Mouse (Mus musculus) erythroblast, embryonic 14.5 days (primary cell): ENCODE results near the gene Dlec1. TPM values are rescaled to one million over a fixed set of nuclear protein-coding genes. Genes with fewer than 3 reads are reported as not detected.

Experiments used
- H3K27me3 ChIP-seq: 2 replicates; pipeline ENCODE4 v1.6.1; 2012; ENCODE audit warnings: inconsistent platforms; ENCODE audit not compliant: control insufficient read depth
- H3K36me3 ChIP-seq: 2 replicates; pipeline ENCODE4 v1.6.1; 2012; ENCODE audit warnings: mild to moderate bottlenecking, inconsistent platforms; ENCODE audit not compliant: control insufficient read depth
- H3K4me1 ChIP-seq: 2 replicates; pipeline ENCODE4 v1.6.1; 2012; ENCODE audit warnings: inconsistent platforms; ENCODE audit not compliant: control insufficient read depth
- H3K4me3 ChIP-seq: replicated peaks from 2 replicates; pipeline ENCODE3; 2012; ENCODE audit warnings: moderate library complexity, mild to moderate bottlenecking, inconsistent platforms
- H3K9me3 ChIP-seq: 2 replicates; pipeline ENCODE4 v1.6.1; 2012; ENCODE audit warnings: low read length, inconsistent platforms, mixed read lengths; ENCODE audit not compliant: control insufficient read depth
- GATA1 ChIP-seq: IDR thresholded peaks from 2 replicates; pipeline ENCODE4 v1.6.1; 2012; ENCODE audit warnings: low read length, inconsistent platforms, mixed read lengths
- TAL1 ChIP-seq: IDR thresholded peaks from 3 replicates; pipeline ENCODE4 v1.6.1; 2012; ENCODE audit warnings: low read length, inconsistent platforms, mixed read lengths
- polyA plus RNA-seq: library from polyadenylated mRNA; stranded (reverse); fragments of >175 nt; gene quantifications from 2 replicates; pipeline ENCODE4 v1.2.3, GENCODE M21; 2012

Gene Dlec1
- polyA plus RNA-seq, 1 experiment, result not detected

DNA sequence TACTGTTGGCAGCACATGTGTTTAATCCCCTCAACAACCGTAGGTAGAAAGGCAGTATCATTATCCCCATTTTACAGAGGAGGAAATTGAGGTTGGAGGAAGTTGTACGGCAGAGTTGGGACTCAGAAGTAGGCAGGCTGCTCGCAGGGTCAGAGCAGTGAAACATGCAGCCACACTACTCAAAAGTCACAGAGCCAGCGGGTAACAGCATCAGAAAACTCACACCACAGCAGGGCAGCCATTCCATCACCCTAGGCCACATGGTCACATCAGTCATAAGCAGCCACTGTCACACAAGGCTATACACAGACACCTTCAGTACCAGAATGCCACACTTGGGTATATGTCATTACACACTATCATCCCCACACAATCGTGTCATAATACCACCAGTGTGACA, 15.0 kb upstream of the Dlec1 start:
- Histone ChIP-seq H3K27me3 (peaks cover 36% of the 10 kb centered on the region), H3K9me3 (no peaks in the 10 kb centered on the region), H3K4me3 (no peak overlapping the region)

DNA sequence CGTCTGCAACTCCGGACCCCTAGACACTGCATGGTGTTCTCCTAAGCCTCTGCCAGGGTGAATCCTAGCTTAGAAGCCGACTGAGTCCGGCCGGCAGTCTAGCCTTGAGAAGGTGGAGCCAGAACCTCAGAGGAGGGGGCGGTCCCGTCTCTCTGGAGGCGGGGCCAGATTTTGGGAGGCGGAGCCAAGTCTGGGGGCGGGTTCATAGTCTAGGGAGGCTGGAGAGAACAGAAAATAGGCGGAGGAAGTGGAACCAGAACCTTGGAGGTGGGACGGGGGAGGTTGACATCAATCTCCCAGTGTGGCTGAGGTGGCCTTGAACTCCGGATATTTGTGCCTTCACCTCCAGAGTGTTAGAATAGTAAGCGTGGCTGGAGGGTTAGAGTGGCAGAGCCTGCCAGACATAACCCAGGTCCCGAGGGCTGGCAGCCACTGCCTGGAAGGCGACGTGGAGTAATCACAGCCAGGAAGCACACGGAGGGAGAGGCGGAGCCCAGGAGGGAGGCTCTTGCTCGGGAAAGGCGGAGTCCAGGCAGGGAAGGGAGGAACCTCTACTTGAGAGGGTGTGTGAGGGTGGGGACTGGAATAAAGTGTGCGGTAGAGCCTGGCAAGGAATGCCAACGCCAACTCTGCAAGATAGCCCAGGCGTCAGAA, 14.0 kb upstream of the Dlec1 start:
- Histone ChIP-seq H3K36me3 (no peaks in the 10 kb centered on the region), H3K9me3 (no peaks in the 10 kb centered on the region), H3K4me1 (peaks cover 8% of the 10 kb centered on the region), H3K27me3 (peaks cover 46% of the 10 kb centered on the region), H3K4me3 (no peak overlapping the region)
- TF ChIP-seq GATA1, result no peak
- TF ChIP-seq TAL1, result no peak

More for the DNA sequence above, 15.0 kb upstream of the Dlec1 start:
- TF ChIP-seq TAL1, result no peak
- no peak for TF ChIP-seq GATA1
- no peaks in the 10 kb centered on the region for H3K36me3 ChIP-seq
- H3K4me1 ChIP-seq, result peaks cover 8% of the 10 kb centered on the region

DNA sequence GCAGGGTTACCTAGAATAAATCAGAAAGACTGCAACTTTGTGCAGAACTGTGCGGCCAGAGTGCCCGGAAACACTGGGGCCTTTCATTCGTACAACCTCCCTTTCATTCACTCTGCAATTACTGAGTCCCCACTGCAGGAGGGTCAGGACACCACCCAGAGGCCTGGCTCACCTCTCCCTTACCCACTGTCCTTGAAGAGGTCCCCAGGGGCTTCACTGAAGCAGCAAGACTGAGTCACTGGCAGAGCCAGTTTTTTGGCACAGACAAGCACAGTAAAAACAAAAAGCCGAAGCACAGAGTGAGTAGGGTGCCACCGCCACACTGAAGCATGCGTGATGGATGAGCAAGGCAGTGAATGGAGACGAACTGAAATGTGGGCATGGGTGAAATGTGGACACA, 12.8 kb upstream of the Dlec1 start:
- Histone ChIP-seq H3K4me3 (no peak overlapping the region), H3K4me1 (peaks cover 8% of the 10 kb centered on the region), H3K27me3 (peaks cover 57% of the 10 kb centered on the region), H3K9me3 (no peaks in the 10 kb centered on the region), H3K36me3 (no peaks in the 10 kb centered on the region)
- no peak for TF ChIP-seq GATA1
- TF ChIP-seq TAL1, result no peak

- H3K27me3 ChIP-seq, result peaks cover 62% of the 10 kb centered on the region
- TF ChIP-seq TAL1, result no peak
- no peak for TF ChIP-seq GATA1
- H3K4me3 ChIP-seq, result no peak overlapping the region
Measured at GRCm38 (mm10) chr9:119090462-119090861, 11.8 kb upstream of the Dlec1 start.

GRCm38 (mm10) chr9:119091581-119092310, 10.5 kb upstream of the Dlec1 start:
- no peaks in the 10 kb centered on the region for H3K36me3 ChIP-seq
- TF ChIP-seq TAL1 (no peak), GATA1 (no peak)

More at GRCm38 (mm10) chr9:119090462-119090861, 11.8 kb upstream of the Dlec1 start:
- no peaks in the 10 kb centered on the region for H3K36me3 ChIP-seq
- H3K4me1 ChIP-seq, result peaks cover 8% of the 10 kb centered on the region
- no peaks in the 10 kb centered on the region for H3K9me3 ChIP-seq

GRCm38 (mm10) chr9:119092473-119093418, 9.5 kb upstream of the Dlec1 start:
- Histone ChIP-seq H3K27me3 (peaks cover 58% of the 10 kb centered on the region), H3K4me1 (peaks cover 8% of the 10 kb centered on the region), H3K9me3 (no peaks in the 10 kb centered on the region), H3K36me3 (no peaks in the 10 kb centered on the region), H3K4me3 (peak overlapping the region; percentile 33)
- TF ChIP-seq GATA1 (no peak), TAL1 (no peak)

More at GRCm38 (mm10) chr9:119091581-119092310, 10.5 kb upstream of the Dlec1 start:
- Histone ChIP-seq H3K27me3 (peaks cover 65% of the 10 kb centered on the region), H3K9me3 (no peaks in the 10 kb centered on the region), H3K4me3 (no peak overlapping the region), H3K4me1 (peaks cover 8% of the 10 kb centered on the region)

- peaks cover 50% of the 10 kb centered on the region for H3K27me3 ChIP-seq
Measured at GRCm38 (mm10) chr9:119093419-119094295, 8.6 kb upstream of the Dlec1 start, which contains the start of gene Plcd1. Gene Plcd1, minus strand, starts transcription at chr9:119093502.

GRCm38 (mm10) chr9:119094462-119095109, 7.7 kb upstream of the Dlec1 start:
- H3K27me3 ChIP-seq, result peaks cover 46% of the 10 kb centered on the region
- no peaks in the 10 kb centered on the region for H3K4me1 ChIP-seq
- H3K36me3 ChIP-seq, result no peaks in the 10 kb centered on the region
- no peak overlapping the region for H3K4me3 ChIP-seq
- no peaks in the 10 kb centered on the region for H3K9me3 ChIP-seq
- TF ChIP-seq GATA1 (no peak), TAL1 (no peak)

More at GRCm38 (mm10) chr9:119093419-119094295, 8.6 kb upstream of the Dlec1 start, which contains the start of gene Plcd1:
- H3K4me1 ChIP-seq, result peaks cover under 1% of the 10 kb centered on the region
- no peaks in the 10 kb centered on the region for H3K36me3 ChIP-seq
- H3K9me3 ChIP-seq, result no peaks in the 10 kb centered on the region
- TF ChIP-seq GATA1 (no peak), TAL1 (no peak)
- peak within 1 kb of the TSS; percentile 33 for H3K4me3 ChIP-seq
